Mouse (Mus musculus): ENCODE results near the gene Spns3. TPM values are rescaled to one million over a fixed set of nuclear protein-coding genes. Genes with fewer than 3 reads are reported as not detected.
"Not testable (repeated sequence)": the region's sequence is repeated elsewhere in the genome, so short reads cannot be mapped to it uniquely, and the experiment has no call there.

The Spns3 gene
- polyA plus RNA-seq, 1 experiment from 2014 or later, result not detected

- WGBS, result 62% methylated on average over 2 of the region's 2 CpGs
- no peak for TF ChIP-seq CTCF (IDR thresholded peaks at IDR 0.05; ENCODE audit: low read depth)
- Histone ChIP-seq H3K36me3 (ENCODE audit: insufficient read depth) (no peaks in the 10 kb centered on the region), H3K4me2 (no peak overlapping the region), H3K9ac (no peak overlapping the region), H3K27ac (ENCODE audit: low read depth) (no peak overlapping the region), H3K4me3 (ENCODE audit: low read depth, low read length) (no peak overlapping the region), H3K9me3 (ENCODE audit: low read depth, low read length) (no peaks in the 10 kb centered on the region), H3K27me3 (ENCODE audit: insufficient read depth, low read length) (no peaks in the 10 kb centered on the region), H3K4me1 (ENCODE audit: insufficient read depth) (no peaks in the 10 kb centered on the region)
- ATAC-seq (ENCODE audit: insufficient read depth) (no peak), DNase-seq (no peak)
These were observed 6.6 kb upstream of the Spns3 start for GRCm38 (mm10) chr11:72556953-72557352.

DNA sequence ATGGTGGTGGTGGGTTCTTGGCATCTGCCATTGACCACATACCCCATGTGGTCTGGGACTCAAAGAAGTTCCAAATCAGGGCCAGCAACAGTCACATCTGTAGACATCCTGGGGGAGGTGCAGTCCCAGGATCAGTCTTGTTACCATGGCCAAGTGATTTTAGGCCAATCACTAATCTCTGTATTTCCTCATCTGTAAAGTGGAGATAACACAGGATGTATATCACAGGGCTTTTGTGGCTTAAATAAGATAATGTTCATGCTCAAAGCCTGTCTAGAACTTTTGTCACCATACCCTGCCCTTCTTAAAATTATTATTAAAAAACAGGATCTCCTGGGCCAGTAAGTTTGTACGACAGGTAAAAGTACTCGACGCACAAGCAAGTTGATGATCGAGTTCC lies 6.2 kb upstream of the Spns3 start:
- no peaks in the 10 kb centered on the region for H3K27me3 ChIP-seq (ENCODE audit: insufficient read depth, low read length)
- no peak overlapping the region for H3K4me3 ChIP-seq (ENCODE audit: low read depth, low read length)
- TF ChIP-seq CTCF (IDR thresholded peaks at IDR 0.05; ENCODE audit: low read depth), result no peak
- H3K4me2 ChIP-seq, result no peak overlapping the region
- no peaks in the 10 kb centered on the region for H3K36me3 ChIP-seq (ENCODE audit: insufficient read depth)
- DNase-seq (no peak), ATAC-seq (ENCODE audit: insufficient read depth) (no peak)
- no peak overlapping the region for H3K9ac ChIP-seq
- H3K4me1 ChIP-seq (ENCODE audit: insufficient read depth), result no peaks in the 10 kb centered on the region
- no peak overlapping the region for H3K27ac ChIP-seq (ENCODE audit: low read depth)
- no peaks in the 10 kb centered on the region for H3K9me3 ChIP-seq (ENCODE audit: low read depth, low read length)
- 90% methylated on average over 4 of the region's 4 CpGs for WGBS

DNA sequence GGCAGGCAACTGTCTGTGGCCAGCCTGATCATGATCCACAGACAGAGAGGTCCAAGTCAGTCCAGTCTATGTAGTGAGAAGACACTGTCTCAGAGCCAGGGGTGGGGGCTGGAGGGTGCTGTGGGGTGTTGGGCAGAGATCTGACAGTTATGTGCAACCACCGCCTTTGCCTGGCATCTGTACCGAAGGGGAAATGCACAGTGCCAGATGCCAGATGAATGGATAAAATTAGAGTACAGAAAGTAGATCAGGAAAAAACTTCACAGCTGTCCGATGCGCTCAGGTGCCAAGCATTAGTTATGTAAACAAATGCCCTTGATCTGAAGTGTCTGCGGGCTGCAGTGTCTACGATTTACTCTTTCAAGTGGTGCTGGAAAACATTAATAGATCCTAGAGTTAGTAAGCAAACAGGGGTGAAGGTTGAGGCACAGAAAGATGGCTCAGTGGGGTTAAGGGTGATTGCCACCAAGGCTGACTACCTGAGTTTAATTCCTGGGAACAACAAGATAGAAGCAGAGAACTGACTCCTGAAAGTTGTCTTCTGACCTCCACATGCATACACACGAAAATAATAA lies 1.3 kb upstream of the Spns3 start:
- ATAC-seq (ENCODE audit: insufficient read depth) (no peak), DNase-seq (no peak)
- TF ChIP-seq CTCF (IDR thresholded peaks at IDR 0.05; ENCODE audit: low read depth), result no peak
- H3K27me3 ChIP-seq (ENCODE audit: insufficient read depth, low read length), result no peaks in the 10 kb centered on the region
- no peak overlapping the region for H3K4me3 ChIP-seq (ENCODE audit: low read depth, low read length)
- 34% methylated on average over 7 of the region's 7 CpGs for WGBS
- no peaks in the 10 kb centered on the region for H3K4me1 ChIP-seq (ENCODE audit: insufficient read depth)
- H3K4me2 ChIP-seq, result no peak overlapping the region
- no peak overlapping the region for H3K9ac ChIP-seq
- H3K27ac ChIP-seq (ENCODE audit: low read depth), result no peak overlapping the region
- H3K9me3 ChIP-seq (ENCODE audit: low read depth, low read length), result no peaks in the 10 kb centered on the region
- H3K36me3 ChIP-seq (ENCODE audit: insufficient read depth), result no peaks in the 10 kb centered on the region

GRCm38 (mm10) chr11:72547181-72547580 lies 3.1 kb downstream of the Spns3 start:
- Histone ChIP-seq H3K9me3 (ENCODE audit: low read depth, low read length) (no peaks in the 10 kb centered on the region), H3K4me1 (ENCODE audit: insufficient read depth) (no peaks in the 10 kb centered on the region)

GRCm38 (mm10) chr11:72544716-72545115 lies 5.6 kb downstream of the Spns3 start:
- Histone ChIP-seq H3K4me2 (no peak overlapping the region), H3K36me3 (ENCODE audit: insufficient read depth) (no peaks in the 10 kb centered on the region), H3K27me3 (ENCODE audit: insufficient read depth, low read length) (no peaks in the 10 kb centered on the region), H3K27ac (ENCODE audit: low read depth) (no peak overlapping the region), H3K4me1 (ENCODE audit: insufficient read depth) (no peaks in the 10 kb centered on the region), H3K4me3 (ENCODE audit: low read depth, low read length) (no peak overlapping the region), H3K9me3 (ENCODE audit: low read depth, low read length) (no peaks in the 10 kb centered on the region), H3K9ac (no peak overlapping the region)
- no peak for TF ChIP-seq CTCF (IDR thresholded peaks at IDR 0.05; ENCODE audit: low read depth)
- ATAC-seq (ENCODE audit: insufficient read depth) (no peak), DNase-seq (no peak)
- WGBS, result 51% methylated on average over 7 of the region's 7 CpGs

More at GRCm38 (mm10) chr11:72547181-72547580, 3.1 kb downstream of the Spns3 start:
- no peak overlapping the region for H3K9ac ChIP-seq
- H3K4me2 ChIP-seq, result no peak overlapping the region
- no peaks in the 10 kb centered on the region for H3K36me3 ChIP-seq (ENCODE audit: insufficient read depth)
- no peak for TF ChIP-seq CTCF (IDR thresholded peaks at IDR 0.05; ENCODE audit: low read depth)
- H3K4me3 ChIP-seq (ENCODE audit: low read depth, low read length), result no peak overlapping the region
- WGBS, result 52% methylated on average over 3 of the region's 3 CpGs
- H3K27me3 ChIP-seq (ENCODE audit: insufficient read depth, low read length), result no peaks in the 10 kb centered on the region
- DNase-seq (no peak), ATAC-seq (ENCODE audit: insufficient read depth) (no peak)
- H3K27ac ChIP-seq (ENCODE audit: low read depth), result no peak overlapping the region

GRCm38 (mm10) chr11:72543692-72544091 lies 6.6 kb downstream of the Spns3 start:
- ATAC-seq (ENCODE audit: insufficient read depth); H3K27ac ChIP-seq (ENCODE audit: low read depth); H3K36me3 ChIP-seq (ENCODE audit: insufficient read depth); H3K4me3 ChIP-seq (ENCODE audit: low read depth, low read length); H3K4me2 ChIP-seq; H3K9ac ChIP-seq; H3K27me3 ChIP-seq (ENCODE audit: insufficient read depth, low read length); H3K4me1 ChIP-seq (ENCODE audit: insufficient read depth); H3K9me3 ChIP-seq (ENCODE audit: low read depth, low read length); DNase-seq: not testable (repeated sequence)
- WGBS, result 89% methylated on average over 1 of the region's 1 CpGs

- no peak overlapping the region for H3K9ac ChIP-seq
- no peak overlapping the region for H3K4me3 ChIP-seq (ENCODE audit: low read depth, low read length)
- H3K4me1 ChIP-seq (ENCODE audit: insufficient read depth), result no peaks in the 10 kb centered on the region
- H3K27me3 ChIP-seq (ENCODE audit: insufficient read depth, low read length), result no peaks in the 10 kb centered on the region
- H3K9me3 ChIP-seq (ENCODE audit: low read depth, low read length), result no peaks in the 10 kb centered on the region
- DNase-seq (no peak), ATAC-seq (ENCODE audit: insufficient read depth) (no peak)
- H3K4me2 ChIP-seq, result no peak overlapping the region
- no peak overlapping the region for H3K27ac ChIP-seq (ENCODE audit: low read depth)
- H3K36me3 ChIP-seq (ENCODE audit: insufficient read depth), result no peaks in the 10 kb centered on the region
- WGBS, result 62% methylated on average over 1 of the region's 1 CpGs
- no peak for TF ChIP-seq CTCF (IDR thresholded peaks at IDR 0.05; ENCODE audit: low read depth)
These were observed 7.7 kb downstream of the Spns3 start for GRCm38 (mm10) chr11:72542586-72542985.

DNA sequence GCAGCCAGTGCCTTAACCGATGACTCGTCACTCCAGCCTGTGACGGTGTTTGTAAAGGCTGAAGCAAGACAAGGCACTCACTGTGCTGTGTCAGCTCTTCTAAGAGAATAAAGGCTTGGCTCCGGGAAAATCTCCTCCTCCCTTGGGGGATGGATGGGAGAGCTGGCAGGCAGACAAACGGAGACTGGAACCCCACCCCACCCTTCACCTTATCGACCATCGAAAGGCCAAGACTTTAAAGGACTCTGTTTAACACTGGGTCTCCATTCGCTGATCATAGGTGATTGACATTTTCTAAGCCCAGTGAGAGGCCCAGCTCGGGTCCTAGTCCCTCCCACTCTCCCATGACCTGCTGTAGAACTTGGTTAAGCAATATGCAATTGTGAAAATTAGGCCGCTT lies 8.4 kb downstream of the Spns3 start:
- H3K27ac ChIP-seq (ENCODE audit: low read depth), result no peak overlapping the region
- H3K27me3 ChIP-seq (ENCODE audit: insufficient read depth, low read length), result no peaks in the 10 kb centered on the region
- no peak overlapping the region for H3K4me3 ChIP-seq (ENCODE audit: low read depth, low read length)
- H3K9me3 ChIP-seq (ENCODE audit: low read depth, low read length), result no peaks in the 10 kb centered on the region
- no peak overlapping the region for H3K4me2 ChIP-seq
- whole genome bisulfite sequencing, result 56% methylated on average over 10 of the region's 10 CpGs
- ATAC-seq (ENCODE audit: insufficient read depth), result no peak
- no peaks in the 10 kb centered on the region for H3K36me3 ChIP-seq (ENCODE audit: insufficient read depth)
- no peak for DNase-seq
- no peak overlapping the region for H3K9ac ChIP-seq
- no peaks in the 10 kb centered on the region for H3K4me1 ChIP-seq (ENCODE audit: insufficient read depth)
- TF ChIP-seq CTCF (IDR thresholded peaks at IDR 0.05; ENCODE audit: low read depth), result no peak
